9 mouse cellular contexts compared by ENCODE assay signal in the genomic region with DNA sequence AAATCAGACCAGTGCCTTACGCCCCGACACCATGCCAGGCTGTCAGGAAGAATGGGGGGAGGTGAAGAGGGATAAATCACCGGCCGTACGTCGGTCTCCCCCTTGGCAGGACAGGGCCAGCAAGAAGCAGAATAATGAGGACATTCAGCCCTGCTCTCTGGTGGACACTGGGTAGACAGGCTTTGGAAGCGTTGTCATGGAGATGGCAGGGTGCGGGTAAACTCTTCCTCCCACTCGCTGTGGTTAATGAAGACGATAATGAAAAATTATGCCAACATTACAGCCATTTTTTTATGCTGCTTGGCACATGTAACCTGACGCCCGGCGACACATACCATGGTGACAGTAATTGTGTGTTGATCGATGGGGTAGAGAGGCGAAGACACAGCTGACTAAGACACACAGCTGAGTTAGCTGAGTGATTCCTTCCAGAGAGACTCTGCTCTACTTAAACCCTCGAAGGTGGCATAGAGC.
DNase-seq lines count a peak whose midpoint lies in the region; ATAC-seq and TF ChIP-seq lines count a peak whose summit lies in the region.
"Had no signal": no experiment of that assay in that cellular context is flagged by ENCODE, and none has a peak within 500 bp of the region (broad histone marks: within the 10 kb centered on the region; RNA-seq: fewer than 3 reads in every experiment).

No protein-coding gene starts in this region.

- peak; percentile 11 for DNase-seq in ovary, adult 18-20 months (ENCODE audit: low spot score)
- no peak for DNase-seq in ovary, postnatal 14 days (ENCODE audit: low spot score)
- peak; percentile 63 for DNase-seq in embryonic facial prominence, embryonic 14.5 days (ENCODE audit: low spot score)
- peak; percentile 61 to 78 for DNase-seq in layer of hippocampus, adult 8-10 months (ENCODE audit: low spot score in 2 of 2)
- peak; percentile 87 for DNase-seq in lung, postnatal 0 days (ENCODE audit: low spot score)
- peak; percentile 80 to 90 for DNase-seq in right cerebral cortex, postnatal 10 days (ENCODE audit: low spot score in 2 of 2)
- DNase-seq in urinary bladder, postnatal 10 days (ENCODE audit: low spot score), result no peak
- no peak for DNase-seq in adipocyte (ENCODE audit: low spot score)
- DNase-seq: liver, embryonic 13.5 days had no signal

- H3K36me3 ChIP-seq in embryonic facial prominence, embryonic 14.5 days (ENCODE audit: control insufficient read depth, insufficient read depth, low read length), result no peaks in the 10 kb centered on the region
- no peaks in the 10 kb centered on the region for H3K36me3 ChIP-seq in lung, postnatal 0 days (ENCODE audit: insufficient read depth, low read length)
- H3K36me3 ChIP-seq: liver, embryonic 13.5 days had no signal

- peak; percentile 85 for ATAC-seq in embryonic facial prominence, embryonic 14.5 days (ENCODE audit: low read depth)
- ATAC-seq in lung, postnatal 0 days, result peak; percentile 93

- no peak overlapping the region for H3K9ac ChIP-seq in embryonic facial prominence, embryonic 14.5 days (ENCODE audit: low read depth, low read length)
- no peak overlapping the region for H3K9ac ChIP-seq in lung, postnatal 0 days (replicated peaks; ENCODE audit: low read depth)
- H3K9ac ChIP-seq: liver, embryonic 13.5 days had no signal

- peaks cover 4% of the 10 kb centered on the region; the same call in 1 of the 2 replicates for H3K4me1 ChIP-seq in embryonic facial prominence, embryonic 14.5 days (ENCODE audit: control insufficient read depth, insufficient read depth, low read length)
- H3K4me1 ChIP-seq in lung, postnatal 0 days (ENCODE audit: insufficient read depth, low read depth, low read length), result no peaks in the 10 kb centered on the region
- H3K4me1 ChIP-seq: liver, embryonic 13.5 days had no signal

- peak overlapping the region; percentile 18 for H3K4me2 ChIP-seq in embryonic facial prominence, embryonic 14.5 days (ENCODE audit: low read depth, low read length)
- H3K4me2 ChIP-seq in lung, postnatal 0 days (replicated peaks; ENCODE audit: low read depth, low read length), result 0 out of 2 replicates have a peak overlapping the region, but pooled peaks have one; percentile 19
- H3K4me2 ChIP-seq: liver, embryonic 13.5 days had no signal

- no peaks in the 10 kb centered on the region for H3K9me3 ChIP-seq in embryonic facial prominence, embryonic 14.5 days (ENCODE audit: control insufficient read depth, low read length)
- H3K9me3 ChIP-seq in lung, postnatal 0 days (ENCODE audit: low read length), result no peaks in the 10 kb centered on the region
- H3K9me3 ChIP-seq: liver, embryonic 13.5 days had no signal

- no peak overlapping the region for H3K27ac ChIP-seq in embryonic facial prominence, embryonic 14.5 days (replicated peaks; ENCODE audit: low read depth, low read length)
- no peak overlapping the region for H3K27ac ChIP-seq in lung, postnatal 0 days (ENCODE audit: low read length)
- H3K27ac ChIP-seq: liver, embryonic 13.5 days had no signal

- no peaks in the 10 kb centered on the region for H3K27me3 ChIP-seq in embryonic facial prominence, embryonic 14.5 days (replicated peaks; ENCODE audit: control insufficient read depth, insufficient read depth, low read length)
- no peaks in the 10 kb centered on the region for H3K27me3 ChIP-seq in lung, postnatal 0 days (replicated peaks; ENCODE audit: insufficient read depth, low read length)
- H3K27me3 ChIP-seq: liver, embryonic 13.5 days had no signal

- WGBS in embryonic facial prominence, embryonic 14.5 days, result 23% methylated on average over 16 of the region's 16 CpGs
- WGBS in lung, postnatal 0 days, result 13% methylated on average over 16 of the region's 16 CpGs

- TF ChIP-seq EP300 in lung, postnatal 0 days (IDR thresholded peaks at IDR 0.05), result peak; percentile 60; the same call in 1 of the 2 replicates

- TF ChIP-seq CTCF in lung, postnatal 0 days (IDR thresholded peaks at IDR 0.05), result peak; percentile 54

- no peak overlapping the region for H3K4me3 ChIP-seq in embryonic facial prominence, embryonic 14.5 days (ENCODE audit: low read depth, low read length)
- no peak overlapping the region for H3K4me3 ChIP-seq in lung, postnatal 0 days (ENCODE audit: low read depth, low read length)
- H3K4me3 ChIP-seq: liver, embryonic 13.5 days had no signal

Comparison
In these comparisons a context has a peak if more than half of its experiments do, and no peak if none do; other contexts are left out.
1. DNase-seq: peak in ovary, adult 18-20 months (single experiment), embryonic facial prominence, embryonic 14.5 days (single experiment), layer of hippocampus, adult 8-10 months (2 of 2), lung, postnatal 0 days (single experiment) and right cerebral cortex, postnatal 10 days (2 of 2); none in ovary, postnatal 14 days (single experiment), urinary bladder, postnatal 10 days (single experiment) and adipocyte (single experiment).